Mouse (Mus musculus) limb, embryonic 12.5 days (tissue): Measurements from ENCODE around the gene Gas7. TPM values are rescaled to one million over a fixed set of nuclear protein-coding genes. Genes with fewer than 3 reads are reported as not detected.

ENCODE experiments used
- ATAC-seq: fragments of 200-750 bp; cut with Nextera tagmentation; 2 replicates; pipeline ENCODE4 v1.8.0; 2017; ENCODE audit warnings: low read depth, moderate TSS enrichment; ENCODE audit not compliant: insufficient number of reproducible peaks, insufficient read depth, low FRiP score, low TSS enrichment
- H3K27ac ChIP-seq: fragments of 300-500 bp; sonication (generic); 2 replicates; pipeline ENCODE4 v1.5.1; 2016; ENCODE audit warnings: mild to moderate bottlenecking, moderate library complexity
- H3K27me3 ChIP-seq: fragments of 300-500 bp; sonication (generic); 2 replicates; pipeline ENCODE4 v1.6.1; 2016; ENCODE audit warnings: mild to moderate bottlenecking, moderate library complexity
- H3K36me3 ChIP-seq: fragments of 300-500 bp; sonication (generic); 2 replicates; pipeline ENCODE4 v1.6.1; 2016; ENCODE audit warnings: mild to moderate bottlenecking, moderate library complexity
- H3K4me1 ChIP-seq: fragments of 300-500 bp; sonication (generic); replicated peaks from 2 replicates; pipeline ENCODE4 v1.6.1; 2016
- H3K4me2 ChIP-seq: fragments of 300-500 bp; sonication (generic); 2 replicates; pipeline ENCODE4 v1.6.1; 2016; ENCODE audit warnings: mild to moderate bottlenecking, moderate library complexity
- H3K4me3 ChIP-seq: fragments of 300-500 bp; sonication (generic); replicated peaks from 2 replicates; pipeline ENCODE4 v1.5.1; 2016; ENCODE audit warnings: mild to moderate bottlenecking
- H3K9ac ChIP-seq: fragments of 300-500 bp; sonication (generic); replicated peaks from 2 replicates; pipeline ENCODE4 v1.6.1; 2016; ENCODE audit warnings: mild to moderate bottlenecking, moderate library complexity
- H3K9me3 ChIP-seq: fragments of 300-500 bp; sonication (generic); 2 replicates; pipeline ENCODE4 v1.6.1; 2016; ENCODE audit warnings: mild to moderate bottlenecking, moderate library complexity
- WGBS: fragments of 180-500 bp; shearing (Covaris S2); methylation state at CpG from one replicate; pipeline ENCODE4 v1.1.7; 2016; 5-methylcytosine and 5-hydroxymethylcytosine counted together
- polyA plus RNA-seq: library from polyadenylated mRNA; unstranded; fragments of >200 nt; fragmentation: Nextera tagmentation; extraction: Ambion mirVana; gene quantifications from 2 replicates; pipeline ENCODE4 v1.2.1, GENCODE M21; 2016

The Gas7 gene
- polyA plus RNA-seq, 1 experiment from 2014 or later = 4.3 TPM

GRCm38 (mm10) chr11:67489647-67490175 lies 34.5 kb downstream of the Gas7 start:
- Histone ChIP-seq H3K27ac (no peak overlapping the region), H3K9me3 (no peaks in the 10 kb centered on the region), H3K4me1 (peaks cover 14% of the 10 kb centered on the region), H3K36me3 (no peaks in the 10 kb centered on the region), H3K4me2 (no peak overlapping the region), H3K9ac (no peak overlapping the region), H3K27me3 (no peaks in the 10 kb centered on the region), H3K4me3 (no peak overlapping the region)
- 75% methylated on average over 10 of the region's 10 CpGs for WGBS
- no peak for ATAC-seq

- 79% methylated on average over 1 of the region's 1 CpGs for WGBS
- no peak overlapping the region for H3K4me2 ChIP-seq
- no peak overlapping the region for H3K9ac ChIP-seq
- H3K9me3 ChIP-seq = no peaks in the 10 kb centered on the region
- peaks cover 6% of the 10 kb centered on the region; the same call in 1 of the 2 replicates for H3K4me1 ChIP-seq
- H3K27ac ChIP-seq = no peak overlapping the region
- H3K36me3 ChIP-seq = no peaks in the 10 kb centered on the region
- H3K27me3 ChIP-seq = no peaks in the 10 kb centered on the region
- no peak for ATAC-seq
- no peak overlapping the region for H3K4me3 ChIP-seq
Measured at GRCm38 (mm10) chr11:67496796-67497195, 41.6 kb downstream of the Gas7 start.

- ATAC-seq = no peak
- Histone ChIP-seq H3K9me3 (no peaks in the 10 kb centered on the region), H3K4me2 (no peak overlapping the region), H3K4me1 (no peaks in the 10 kb centered on the region), H3K27me3 (no peaks in the 10 kb centered on the region), H3K4me3 (no peak overlapping the region), H3K9ac (no peak overlapping the region), H3K27ac (no peak overlapping the region), H3K36me3 (no peaks in the 10 kb centered on the region)
- WGBS = 94% methylated on average over 2 of the region's 2 CpGs
Measured at GRCm38 (mm10) chr11:67500115-67500514, 44.9 kb downstream of the Gas7 start.

- Histone ChIP-seq H3K4me1 (no peaks in the 10 kb centered on the region), H3K27me3 (no peaks in the 10 kb centered on the region), H3K36me3 (no peaks in the 10 kb centered on the region), H3K9me3 (no peaks in the 10 kb centered on the region), H3K4me2 (no peak overlapping the region), H3K27ac (no peak overlapping the region), H3K9ac (no peak overlapping the region), H3K4me3 (no peak overlapping the region)
- ATAC-seq = no peak
- 63% methylated on average over 7 of the region's 7 CpGs for WGBS
Measured at GRCm38 (mm10) chr11:67501468-67502244, 46.4 kb downstream of the Gas7 start.

GRCm38 (mm10) chr11:67509219-67509876 lies 54.1 kb downstream of the Gas7 start:
- 87% methylated on average over 1 of the region's 1 CpGs for WGBS
- Histone ChIP-seq H3K4me1 (no peaks in the 10 kb centered on the region), H3K27me3 (no peaks in the 10 kb centered on the region), H3K36me3 (no peaks in the 10 kb centered on the region), H3K9me3 (no peaks in the 10 kb centered on the region), H3K4me2 (no peak overlapping the region), H3K27ac (no peak overlapping the region), H3K4me3 (no peak overlapping the region), H3K9ac (no peak overlapping the region)
- ATAC-seq = no peak

- Histone ChIP-seq H3K27me3 (no peaks in the 10 kb centered on the region), H3K9ac (no peak overlapping the region), H3K4me1 (peaks cover 11% of the 10 kb centered on the region; the same call in 1 of the 2 replicates), H3K9me3 (no peaks in the 10 kb centered on the region), H3K4me2 (no peak overlapping the region), H3K27ac (no peak overlapping the region), H3K36me3 (no peaks in the 10 kb centered on the region), H3K4me3 (no peak overlapping the region)
- ATAC-seq = no peak
- 87% methylated on average over 4 of the region's 4 CpGs for WGBS
Measured at GRCm38 (mm10) chr11:67510831-67511230, 55.6 kb downstream of the Gas7 start.

GRCm38 (mm10) chr11:67513001-67513400 lies 57.8 kb downstream of the Gas7 start:
- no peak overlapping the region for H3K9ac ChIP-seq
- no peak overlapping the region for H3K4me3 ChIP-seq
- peaks cover 5% of the 10 kb centered on the region; the same call in 1 of the 2 replicates for H3K9me3 ChIP-seq
- peaks cover 12% of the 10 kb centered on the region; the same call in 1 of the 2 replicates for H3K4me1 ChIP-seq
- H3K27me3 ChIP-seq = no peaks in the 10 kb centered on the region
- no peaks in the 10 kb centered on the region for H3K36me3 ChIP-seq
- no peak overlapping the region for H3K27ac ChIP-seq
- H3K4me2 ChIP-seq = no peak overlapping the region
- no peak for ATAC-seq
- WGBS = 91% methylated on average over 4 of the region's 4 CpGs

GRCm38 (mm10) chr11:67514401-67514800 lies 59.2 kb downstream of the Gas7 start:
- WGBS = 80% methylated on average over 8 of the region's 8 CpGs
- no peaks in the 10 kb centered on the region for H3K36me3 ChIP-seq
- H3K9ac ChIP-seq = no peak overlapping the region
- peaks cover 5% of the 10 kb centered on the region; the same call in 1 of the 2 replicates for H3K9me3 ChIP-seq
- no peak overlapping the region for H3K4me2 ChIP-seq
- no peak overlapping the region for H3K4me3 ChIP-seq
- peaks cover 12% of the 10 kb centered on the region; the same call in 1 of the 2 replicates for H3K4me1 ChIP-seq
- no peak overlapping the region for H3K27ac ChIP-seq
- H3K27me3 ChIP-seq = no peaks in the 10 kb centered on the region
- no peak for ATAC-seq

GRCm38 (mm10) chr11:67515020-67515911 lies 60.0 kb downstream of the Gas7 start:
- Histone ChIP-seq H3K9ac (no peak overlapping the region), H3K27me3 (no peaks in the 10 kb centered on the region), H3K4me2 (no peak overlapping the region), H3K27ac (no peak overlapping the region), H3K36me3 (no peaks in the 10 kb centered on the region), H3K9me3 (peaks cover 5% of the 10 kb centered on the region; the same call in 1 of the 2 replicates), H3K4me3 (no peak overlapping the region), H3K4me1 (peaks cover 12% of the 10 kb centered on the region; the same call in 1 of the 2 replicates)
- WGBS = 43% methylated on average over 5 of the region's 5 CpGs
- ATAC-seq = no peak

GRCm38 (mm10) chr11:67515912-67516305 lies 60.7 kb downstream of the Gas7 start:
- peaks cover 12% of the 10 kb centered on the region; the same call in 1 of the 2 replicates for H3K4me1 ChIP-seq
- no peak overlapping the region for H3K4me3 ChIP-seq
- no peak for ATAC-seq
- no peak overlapping the region for H3K4me2 ChIP-seq
- H3K36me3 ChIP-seq = no peaks in the 10 kb centered on the region
- H3K27me3 ChIP-seq = no peaks in the 10 kb centered on the region
- H3K9me3 ChIP-seq = peaks cover 5% of the 10 kb centered on the region; the same call in 1 of the 2 replicates
- 69% methylated on average over 3 of the region's 3 CpGs for WGBS
- H3K27ac ChIP-seq = no peak overlapping the region
- H3K9ac ChIP-seq = no peak overlapping the region
